Mouse (Mus musculus) stomach, postnatal 0 days (tissue): ENCODE measurements at regions not wholly inside any gene's neighbourhood (a gene's known extent, or its start where the extent isn't known, plus 50 kb on each side); places are given as distances from the start of the nearest gene placed in this dataset.

Experiments used
- ATAC-seq: fragments of 200-750 bp; cut with Nextera tagmentation; 2 replicates; pipeline ENCODE4 v1.8.0; 2017; ENCODE audit not compliant: low FRiP score, low TSS enrichment
- DNase-seq: peaks from one replicate; pipeline ENCODE4 v3.0.0-alpha.2; 2016; ENCODE audit warnings: low spot score
- H3K27ac ChIP-seq: fragments of 300-500 bp; sonication (generic); replicated peaks from 2 replicates; pipeline ENCODE4 v1.5.1; 2014; ENCODE audit warnings: mild to moderate bottlenecking, control low read depth
- H3K27me3 ChIP-seq: fragments of 300-500 bp; sonication (generic); 2 replicates; pipeline ENCODE4 v1.6.1; 2014; ENCODE audit warnings: low read length; ENCODE audit not compliant: control insufficient read depth, insufficient read depth
- H3K36me3 ChIP-seq: fragments of 300-500 bp; sonication (generic); 2 replicates; pipeline ENCODE4 v1.6.1; 2014; ENCODE audit warnings: low read length, mixed read lengths; ENCODE audit not compliant: control insufficient read depth, insufficient read depth
- H3K4me1 ChIP-seq: fragments of 300-500 bp; sonication (generic); replicated peaks from 2 replicates; pipeline ENCODE4 v1.6.1; 2014; ENCODE audit warnings: antibody characterized with exemption; ENCODE audit not compliant: control insufficient read depth, insufficient read depth
- H3K4me2 ChIP-seq: fragments of 300-500 bp; sonication (generic); replicated peaks from 2 replicates; pipeline ENCODE4 v1.6.1; 2014; ENCODE audit warnings: low read depth, mild to moderate bottlenecking, control low read depth, moderate library complexity
- H3K4me3 ChIP-seq: fragments of 300-500 bp; sonication (generic); 2 replicates; pipeline ENCODE4 v1.5.1; 2014; ENCODE audit warnings: low read depth, low read length, control low read depth
- H3K9ac ChIP-seq: fragments of 300-500 bp; sonication (generic); 2 replicates; pipeline ENCODE4 v1.6.1; 2014; ENCODE audit warnings: mild to moderate bottlenecking, low read length, control low read depth, mixed read lengths
- H3K9me3 ChIP-seq: fragments of 300-500 bp; sonication (generic); 2 replicates; pipeline ENCODE4 v1.6.1; 2016; ENCODE audit warnings: low read length; ENCODE audit not compliant: control insufficient read depth
- CTCF ChIP-seq: IDR thresholded peaks from 2 replicates; pipeline ENCODE4 v1.5.1; 2016; ENCODE audit warnings: antibody characterized with exemption, low read depth, mild to moderate bottlenecking, moderate library complexity
- EP300 ChIP-seq: optimal IDR thresholded peaks from 2 replicates; pipeline ENCODE3; 2016; ENCODE audit warnings: antibody characterized with exemption
- WGBS: fragments of 180-500 bp; shearing (Covaris S2); extraction: QIAGEN DNeasy Blood & Tissue Kit; methylation state at CpG from one replicate; pipeline ENCODE4 v1.1.7; 2014; 5-methylcytosine and 5-hydroxymethylcytosine counted together

GRCm38 (mm10) chr10:46828164-46828563 is 1250.5 kb downstream of the Hace1 start:
- H3K27me3 ChIP-seq, result no peaks in the 10 kb centered on the region
- no peaks in the 10 kb centered on the region for H3K4me1 ChIP-seq
- ATAC-seq (no peak), DNase-seq (no peak)
- no peak overlapping the region for H3K4me3 ChIP-seq
- TF ChIP-seq CTCF, result no peak
- no peak for TF ChIP-seq EP300
- no peak overlapping the region for H3K4me2 ChIP-seq
- no peak overlapping the region for H3K9ac ChIP-seq
- no peaks in the 10 kb centered on the region for H3K9me3 ChIP-seq
- no peaks in the 10 kb centered on the region for H3K36me3 ChIP-seq
- 57% methylated on average over 2 of the region's 2 CpGs for WGBS
- H3K27ac ChIP-seq, result no peak overlapping the region

DNA sequence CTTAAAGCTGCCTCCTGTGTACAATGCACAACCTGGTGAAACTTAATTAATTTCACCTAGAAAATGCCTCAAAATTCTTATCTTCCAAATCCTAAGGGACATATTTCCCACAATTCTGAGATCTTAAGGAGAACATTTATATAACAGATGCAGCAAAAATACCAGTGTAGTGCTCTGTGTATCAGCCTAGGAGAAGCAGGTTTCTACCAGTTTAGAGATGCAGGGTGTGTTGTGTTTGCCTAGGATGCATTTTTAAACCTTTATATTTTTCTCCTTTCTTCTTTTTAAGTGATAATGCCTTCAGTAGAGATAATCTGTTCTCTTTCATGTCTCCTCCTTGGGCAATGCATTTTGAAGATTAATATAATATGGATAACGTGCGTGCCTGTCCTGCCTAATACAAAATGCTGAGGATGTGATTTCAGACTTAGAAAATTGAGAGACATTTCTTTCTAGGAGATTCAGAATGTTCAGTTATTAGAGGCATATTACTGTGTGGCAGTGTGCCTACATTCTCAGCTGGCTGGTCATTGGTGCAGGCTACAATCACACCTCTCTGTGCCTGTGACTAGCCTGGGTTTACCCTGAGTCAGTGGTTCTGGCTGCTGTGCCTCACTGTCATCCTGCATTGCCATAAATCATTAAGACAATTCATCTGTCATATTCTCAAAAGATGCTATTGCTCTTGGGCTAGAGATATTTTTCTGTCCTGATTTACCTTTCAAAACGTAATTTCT is 1268.1 kb downstream of the Hace1 start:
- no peak for TF ChIP-seq EP300
- no peak for TF ChIP-seq CTCF
- no peak overlapping the region for H3K27ac ChIP-seq
- no peaks in the 10 kb centered on the region for H3K27me3 ChIP-seq
- no peaks in the 10 kb centered on the region for H3K4me1 ChIP-seq
- H3K4me2 ChIP-seq, result no peak overlapping the region
- no peak for DNase-seq
- no peak for ATAC-seq
- H3K9ac ChIP-seq, result no peak overlapping the region
- no peak overlapping the region for H3K4me3 ChIP-seq
- WGBS, result 63% methylated on average over 3 of the region's 3 CpGs
- H3K9me3 ChIP-seq, result no peaks in the 10 kb centered on the region
- no peaks in the 10 kb centered on the region for H3K36me3 ChIP-seq
